Mouse (Mus musculus) monocyte, adult 59 days (primary cell): ENCODE data around the gene Gm42417. TPM values are rescaled to one million over a fixed set of nuclear protein-coding genes. Genes with fewer than 3 reads are reported as not detected.

Source experiments
- total RNA-seq, 2 experiments: library from RNA; stranded (reverse); gene quantifications; one replicate each; pipeline ENCODE4 v1.2.4; 2023

Gm42417 gene
- total RNA-seq = not detected

DNA sequence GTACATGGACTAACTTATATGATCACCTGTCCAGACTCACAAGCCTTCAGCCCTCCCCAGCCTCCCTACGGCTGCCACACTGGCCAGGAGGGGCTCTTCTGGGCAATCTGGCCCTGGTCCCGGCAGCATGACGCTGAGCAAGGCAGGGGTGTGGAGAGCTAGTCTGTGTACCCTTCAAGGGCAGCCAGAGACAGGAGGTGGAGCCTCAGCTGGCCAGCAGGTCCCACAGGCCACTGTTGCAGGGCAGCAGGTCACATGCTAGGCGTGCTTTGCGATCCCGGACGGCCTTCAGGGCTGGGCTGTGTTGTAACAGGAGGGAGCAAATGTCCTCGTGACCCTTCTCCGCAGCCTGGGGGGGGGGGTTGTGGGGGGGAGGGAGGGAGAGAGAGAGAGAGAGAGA is at the start of gene Gm42417:
TSS of gene Gm42417 (minus strand) at position 244 of the 400 bp plus-strand sequence.

DNA sequence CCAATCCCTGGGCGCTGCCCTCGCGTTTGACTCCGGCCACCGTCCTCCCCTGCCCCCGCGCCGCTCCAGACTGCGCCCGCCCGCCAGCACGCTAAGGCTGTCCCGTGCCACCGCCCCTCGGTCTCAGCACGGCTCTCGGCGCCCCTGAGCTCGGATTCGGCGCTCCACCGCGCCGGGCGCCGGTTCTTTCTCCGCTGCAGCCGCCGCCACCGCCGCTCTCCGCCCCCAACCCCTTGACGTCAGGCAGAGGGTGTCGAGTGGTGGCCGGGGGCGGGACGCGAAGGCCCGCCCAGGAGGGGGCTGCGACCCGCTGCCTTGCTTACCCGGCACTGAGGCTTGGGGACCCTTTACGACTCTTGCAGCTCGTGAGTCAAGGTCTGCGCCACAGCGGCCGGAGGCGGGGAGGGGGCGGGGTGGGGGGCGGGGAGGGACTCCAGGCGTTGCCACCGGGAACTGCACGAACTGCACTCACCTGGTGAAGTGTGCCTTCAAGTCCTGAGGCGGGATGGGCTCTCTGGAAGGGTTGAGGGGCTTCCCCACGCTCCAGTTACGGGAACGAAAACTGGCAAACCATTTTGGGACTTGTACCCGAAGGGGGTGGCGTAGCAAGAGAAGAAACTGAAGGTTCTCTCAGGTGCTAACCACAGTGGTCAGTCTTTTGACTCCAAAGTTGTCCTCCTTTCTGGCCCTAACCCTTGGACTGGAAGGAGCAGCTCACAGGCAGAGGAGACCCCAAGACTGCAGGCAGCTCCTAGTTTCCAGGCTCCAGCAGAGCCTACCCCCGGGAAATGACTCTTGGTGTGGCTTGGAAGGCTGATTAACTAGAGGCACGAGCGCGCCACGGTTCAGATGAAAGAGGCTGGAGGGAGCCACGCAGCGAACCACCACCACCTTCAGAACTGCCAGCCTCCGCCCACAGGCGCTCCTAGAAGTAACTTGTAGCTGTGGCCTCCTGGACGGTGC is 19.1 kb upstream of the Gm42417 start, which contains the start of gene Sema4c:
TSS of gene Sema4c (minus strand) at position 319 of the 963 bp plus-strand sequence.

DNA sequence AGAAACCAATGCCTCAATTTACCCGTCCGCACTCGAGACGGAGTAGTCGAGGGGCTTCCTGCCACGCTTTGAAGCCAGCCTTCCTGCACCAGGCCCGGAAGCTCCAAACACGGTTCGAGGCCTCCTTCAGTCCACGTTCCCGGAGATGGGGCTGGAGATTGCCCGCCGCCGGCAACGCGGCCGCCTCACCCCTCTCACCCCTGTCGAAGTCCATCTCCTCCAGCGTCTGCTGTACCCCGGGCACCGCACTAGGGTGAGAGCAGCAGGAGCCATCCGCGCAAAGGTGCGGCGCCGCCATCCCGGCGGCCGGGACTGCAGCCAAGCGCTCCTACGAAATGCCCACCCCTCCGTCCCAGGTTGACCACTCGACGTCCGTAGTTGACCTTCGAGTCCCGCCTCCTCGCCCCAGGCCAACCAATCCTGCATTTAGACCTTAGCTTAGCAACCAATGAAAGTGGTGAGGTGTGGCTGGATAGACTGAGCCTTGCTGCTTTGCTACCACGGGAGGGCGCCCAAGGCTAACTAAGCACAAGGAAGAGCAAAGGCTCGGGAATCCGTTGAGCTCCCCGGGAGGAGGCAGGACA is 7.8 kb upstream of the Gm42417 start, which contains the start of gene Ankrd39:
TSS of gene Ankrd39 (minus strand) at position 558 of the 584 bp plus-strand sequence.

DNA sequence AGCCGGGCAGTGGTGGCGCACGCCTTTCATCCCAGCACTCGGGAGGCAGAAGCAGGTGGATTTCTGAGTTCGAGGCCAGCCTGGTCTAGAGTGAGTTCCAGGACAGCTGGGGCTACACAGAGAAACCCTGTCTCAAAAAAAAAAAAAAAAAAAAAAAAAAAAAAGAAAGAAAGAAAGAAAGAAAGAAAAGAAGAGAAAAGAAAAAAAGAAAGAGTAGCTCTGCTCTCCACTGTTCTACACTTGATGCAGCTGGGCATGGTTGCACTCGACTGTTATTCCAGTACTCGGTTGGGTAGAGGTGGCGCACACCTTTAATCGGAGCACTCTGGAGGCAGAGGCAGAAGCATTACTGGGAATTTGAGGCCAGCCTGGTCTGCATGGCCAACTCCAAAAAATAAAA is 2.4 kb downstream of the Gm42417 start, which contains the start of gene Ankrd23:
TSS of gene Ankrd23 (minus strand) at position 101 of the 400 bp plus-strand sequence.

DNA sequence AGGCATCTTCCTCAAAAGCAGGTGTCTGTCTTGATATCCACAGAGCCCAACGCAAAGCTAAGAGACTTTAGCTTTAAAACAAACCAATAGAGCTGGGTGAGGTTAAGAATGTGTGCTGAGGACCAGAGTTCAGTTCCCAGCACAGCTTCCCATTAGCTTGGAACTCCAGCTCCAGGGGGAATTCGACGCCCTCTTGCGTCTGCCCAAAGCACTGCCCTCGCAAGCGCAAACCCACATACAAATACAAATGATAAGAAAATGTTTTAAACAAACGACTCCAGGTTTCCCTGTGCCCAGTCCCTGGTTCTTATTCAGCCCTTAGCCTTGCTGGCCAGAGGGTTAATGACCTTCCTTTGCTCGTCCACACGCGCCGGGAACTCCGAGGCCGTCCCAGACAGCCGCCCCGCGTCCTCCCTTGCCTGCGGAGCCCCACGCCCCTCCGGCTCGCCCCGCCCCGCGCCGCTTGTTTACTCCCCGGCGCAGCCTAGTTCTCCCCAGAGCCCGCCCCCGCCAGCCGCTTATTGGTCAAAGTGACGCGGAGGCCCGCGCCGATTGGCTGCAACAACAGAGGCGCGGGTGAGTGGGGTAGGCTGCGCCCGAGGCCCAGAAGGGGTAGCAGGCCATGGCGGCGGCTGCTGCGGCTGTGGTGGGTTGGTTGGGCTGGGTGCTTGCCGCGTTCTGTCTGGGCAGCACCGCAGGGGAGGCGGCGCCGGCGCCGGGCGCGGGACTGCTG is 27.8 kb downstream of the Gm42417 start, which contains the start of gene Cnnm3:
TSS of gene Cnnm3 (plus strand) at position 579 of the 733 bp plus-strand sequence.

Other genes starting within 250 kb of the Gm42417 start
- 100 to 1,000 TPM; 117 to 133 TPM for gene Arid5a, start 231.7 kb downstream of the Gm42417 start, total RNA-seq
- 10 to 100 TPM; 69.2 to 82.0 TPM for gene Kansl3, start 170.2 kb downstream of the Gm42417 start, total RNA-seq
- gene Fer1l5, start 167.1 kb downstream of the Gm42417 start, total RNA-seq = not detected
- gene Lman2l, start 94.2 kb downstream of the Gm42417 start, total RNA-seq = 10 to 100 TPM; 37.5 to 39.6 TPM
- gene Cnnm4, start 67.8 kb downstream of the Gm42417 start, total RNA-seq = 10 to 100 TPM; 38.2 to 39.4 TPM
- gene Cnnm3, start 27.6 kb downstream of the Gm42417 start, total RNA-seq = 10 to 100 TPM; 24.4 to 33.4 TPM
- gene Ankrd23, start 2.5 kb downstream of the Gm42417 start, total RNA-seq = 1 to 10 TPM; 8.9 to 9.2 TPM
- gene Ankrd39, start 8.0 kb upstream of the Gm42417 start, total RNA-seq = 10 to 100 TPM in 1 of 2 experiments, 1 to 10 TPM in 1; 9.2 to 13.0 TPM
- gene Sema4c, start 18.9 kb upstream of the Gm42417 start, total RNA-seq = 1 to 10 TPM; 3.8 to 4.4 TPM
- not detected for gene Fam178b, start 143.8 kb upstream of the Gm42417 start, total RNA-seq
- 100 to 1,000 TPM; 237 to 244 TPM for gene Cox5b, start 152.0 kb upstream of the Gm42417 start, total RNA-seq
- gene 4933424G06Rik, start 170.7 kb upstream of the Gm42417 start, total RNA-seq = not detected
- gene Actr1b, start 175.0 kb upstream of the Gm42417 start, total RNA-seq = 10 to 100 TPM; 51.0 to 60.8 TPM
- gene Zap70, start 222.4 kb upstream of the Gm42417 start, total RNA-seq = 1 to 10 TPM; 1.4 to 2.7 TPM